ENCODE assay signal across 21 mouse cellular contexts in the genomic region with DNA sequence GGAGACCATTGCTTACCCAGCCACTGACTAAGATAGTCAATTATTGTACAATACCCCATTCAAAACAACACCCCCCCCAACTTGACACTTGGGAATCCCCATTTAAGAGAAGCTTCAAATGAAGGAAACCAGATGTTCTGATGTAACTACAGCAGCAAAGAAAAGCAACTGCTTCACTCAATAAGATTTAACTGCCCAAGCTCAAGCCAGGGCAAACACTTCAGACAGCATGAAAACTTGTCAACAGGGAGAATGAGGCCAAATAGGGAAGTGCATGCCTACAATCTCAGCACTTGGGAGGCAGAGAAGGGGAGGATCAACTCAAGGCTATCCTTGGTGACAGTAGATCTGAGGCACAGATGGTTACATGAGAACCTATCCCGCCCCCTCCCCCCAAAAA. TPM values are rescaled to one million over a fixed set of nuclear protein-coding genes. Genes with fewer than 3 reads are reported as not detected.
"Had no signal": no experiment of that assay in that cellular context is flagged by ENCODE, and none has a peak within 500 bp of the region (broad histone marks: within the 10 kb centered on the region; RNA-seq: fewer than 3 reads in every experiment).

No protein-coding gene starts in this region.

- DNase-seq: kidney, adult 8-10 months; kidney, postnatal 25 days; right cerebral cortex, postnatal 14 days; thymus, adult 2 months; thymus, postnatal 25 days had no signal

- ATAC-seq: inflammation-experienced regulatory T-cells, adult 6 months; intestine, postnatal 0 days; liver, embryonic 12.5 days; midbrain, embryonic 16.5 days had no signal

- H3K27ac ChIP-seq: limb, embryonic 15.5 days; liver, embryonic 12.5 days; neural tube, embryonic 13.5 days; stomach, embryonic 15.5 days had no signal

- H3K27me3 ChIP-seq: limb, embryonic 15.5 days; liver, embryonic 12.5 days; neural tube, embryonic 13.5 days; stomach, embryonic 15.5 days had no signal

- H3K4me1 ChIP-seq: limb, embryonic 15.5 days; liver, embryonic 12.5 days; stomach, embryonic 15.5 days had no signal

- H3K9me3 ChIP-seq: limb, embryonic 15.5 days; liver, embryonic 12.5 days; neural tube, embryonic 13.5 days; stomach, embryonic 15.5 days had no signal

- H3K4me3 ChIP-seq: limb, embryonic 15.5 days; liver, embryonic 12.5 days; neural tube, embryonic 13.5 days; stomach, embryonic 15.5 days had no signal

- H3K4me2 ChIP-seq: limb, embryonic 15.5 days; liver, embryonic 12.5 days; neural tube, embryonic 13.5 days; stomach, embryonic 15.5 days had no signal

- H3K9ac ChIP-seq: limb, embryonic 15.5 days; liver, embryonic 12.5 days; neural tube, embryonic 13.5 days; stomach, embryonic 15.5 days had no signal

- H3K36me3 ChIP-seq: neural tube, embryonic 13.5 days had no signal

RNA-seq across cellular contexts. Expression of gene Cyp2d26, which starts 27.6 kb away (rescaled TPM):
- total RNA-seq: layer of hippocampus, postnatal 25 days; left cerebral cortex, adult 8-10 months; left cerebral cortex, postnatal 25 days; megakaryocyte progenitor cell, adult 5-6 weeks had no signal

RNA-seq across cellular contexts. Expression of gene Cyp2d40, which starts 57.7 kb away (rescaled TPM):
- total RNA-seq: layer of hippocampus, postnatal 25 days; left cerebral cortex, adult 8-10 months; left cerebral cortex, postnatal 25 days; megakaryocyte progenitor cell, adult 5-6 weeks had no signal
- polyA plus RNA-seq: inflammation-experienced regulatory T-cells, adult 6 months; intestine, postnatal 0 days; kidney, embryonic 16.5 days; limb, embryonic 11.5 days; limb, embryonic 15.5 days; liver, embryonic 12.5 days; midbrain, embryonic 16.5 days; neural tube, embryonic 13.5 days; spleen, adult 2 months; stomach, embryonic 15.5 days; testis, adult 2 months; urinary bladder, adult 2 months had no signal
